Mouse (Mus musculus) ES-Bruce4 (cell line): ENCODE data around the gene Smlr1. TPM values are rescaled to one million over a fixed set of nuclear protein-coding genes. Genes with fewer than 3 reads are reported as not detected.
A peak's percentile ranks its signal among the peaks of the same experiment; 100 is the strongest.

ENCODE experiments used
- H3K27ac ChIP-seq: 2 replicates; pipeline ENCODE4 v1.5.1; 2012; ENCODE audit warnings: low read length, inconsistent platforms; ENCODE audit not compliant: insufficient read depth
- H3K27me3 ChIP-seq: 2 replicates; pipeline ENCODE4 v1.6.1; 2012; ENCODE audit warnings: mild to moderate bottlenecking, low read length, inconsistent platforms; ENCODE audit not compliant: control insufficient read depth, poor library complexity, insufficient read depth, severe bottlenecking
- H3K36me3 ChIP-seq: 2 replicates; pipeline ENCODE4 v1.6.1; 2012; ENCODE audit warnings: inconsistent platforms, mild to moderate bottlenecking, low read length, moderate library complexity; ENCODE audit not compliant: control insufficient read depth, poor library complexity, insufficient read depth, severe bottlenecking
- H3K4me1 ChIP-seq: one replicate; pipeline ENCODE4 v1.8.1; 2011; ENCODE audit warnings: low read length; ENCODE audit not compliant: control insufficient read depth, insufficient read depth
- H3K4me3 ChIP-seq: 2 replicates; pipeline ENCODE4 v1.5.1; 2011; ENCODE audit warnings: low read depth, mild to moderate bottlenecking, low read length
- H3K9ac ChIP-seq: 2 replicates; pipeline ENCODE4 v1.6.1; 2012; ENCODE audit warnings: low read depth, mild to moderate bottlenecking, inconsistent platforms; ENCODE audit not compliant: poor library complexity, severe bottlenecking
- H3K9me3 ChIP-seq: replicated peaks from 2 replicates; pipeline ENCODE4 v1.6.1; 2012; ENCODE audit warnings: mild to moderate bottlenecking, low read length, inconsistent platforms; ENCODE audit not compliant: control insufficient read depth, poor library complexity, insufficient read depth, severe bottlenecking
- CTCF ChIP-seq: IDR thresholded peaks from one replicate; pipeline ENCODE4 v1.8.1; 2011; ENCODE audit warnings: low read depth, low read length
- EP300 ChIP-seq: IDR thresholded peaks from 2 replicates; pipeline ENCODE4 v1.6.1; 2011; ENCODE audit warnings: low read depth, low read length; ENCODE audit not compliant: insufficient read depth
- POLR2A ChIP-seq: IDR thresholded peaks from one replicate; pipeline ENCODE4 v1.8.1; 2011; ENCODE audit warnings: low read length; ENCODE audit not compliant: insufficient read depth
- polyA plus RNA-seq: library from polyadenylated mRNA; stranded (reverse); fragments of >200 nt; gene quantifications from 2 replicates; pipeline ENCODE4 v1.2.4, GENCODE M21; 2011; ENCODE audit warnings: low read depth; ENCODE audit not compliant: missing spikeins, insufficient read depth, insufficient read length

Smlr1 gene
- polyA plus RNA-seq, 1 experiment, result not detected

- no peak for TF ChIP-seq CTCF
- no peak for TF ChIP-seq EP300
- TF ChIP-seq POLR2A, result no peak
Observed at GRCm38 (mm10) chr10:25520428-25520827, 15.6 kb downstream of the Smlr1 start.

GRCm38 (mm10) chr10:25519954-25520353 is 16.1 kb downstream of the Smlr1 start:
- TF ChIP-seq POLR2A (no peak), EP300 (no peak), CTCF (no peak)
- Histone ChIP-seq H3K4me3 (no peak overlapping the region), H3K27me3 (no peaks in the 10 kb centered on the region), H3K9me3 (no peaks in the 10 kb centered on the region), H3K36me3 (peaks cover 3% of the 10 kb centered on the region; the same call in 1 of the 2 replicates), H3K27ac (no peak overlapping the region), H3K4me1 (no peaks in the 10 kb centered on the region), H3K9ac (no peak overlapping the region)

More at GRCm38 (mm10) chr10:25520428-25520827, 15.6 kb downstream of the Smlr1 start:
- H3K9me3 ChIP-seq, result no peaks in the 10 kb centered on the region
- no peaks in the 10 kb centered on the region for H3K27me3 ChIP-seq
- no peaks in the 10 kb centered on the region for H3K4me1 ChIP-seq
- no peak overlapping the region for H3K9ac ChIP-seq
- H3K36me3 ChIP-seq, result peaks cover 3% of the 10 kb centered on the region; the same call in 1 of the 2 replicates
- no peak overlapping the region for H3K27ac ChIP-seq
- no peak overlapping the region for H3K4me3 ChIP-seq

GRCm38 (mm10) chr10:25513821-25514220 is 22.2 kb downstream of the Smlr1 start:
- no peak overlapping the region for H3K9ac ChIP-seq
- H3K4me1 ChIP-seq, result no peaks in the 10 kb centered on the region
- no peaks in the 10 kb centered on the region for H3K27me3 ChIP-seq
- H3K9me3 ChIP-seq, result no peaks in the 10 kb centered on the region
- peaks cover 3% of the 10 kb centered on the region for H3K36me3 ChIP-seq
- TF ChIP-seq CTCF, result no peak
- no peak overlapping the region for H3K4me3 ChIP-seq
- H3K27ac ChIP-seq, result no peak overlapping the region

GRCm38 (mm10) chr10:25503250-25503649 is 32.8 kb downstream of the Smlr1 start:
- no peaks in the 10 kb centered on the region for H3K9me3 ChIP-seq
- no peak overlapping the region for H3K9ac ChIP-seq
- no peak for TF ChIP-seq EP300
- no peak for TF ChIP-seq POLR2A
- no peak for TF ChIP-seq CTCF
- H3K36me3 ChIP-seq, result 0 out of 2 replicates have a peak, but pooled peaks cover 5% of the 10 kb centered on the region
- no peak overlapping the region for H3K4me3 ChIP-seq
- H3K4me1 ChIP-seq, result no peaks in the 10 kb centered on the region
- no peaks in the 10 kb centered on the region for H3K27me3 ChIP-seq
- H3K27ac ChIP-seq, result no peak overlapping the region

GRCm38 (mm10) chr10:25499323-25500071 is 36.6 kb downstream of the Smlr1 start:
- Histone ChIP-seq H3K27ac (no peak overlapping the region), H3K4me1 (no peaks in the 10 kb centered on the region), H3K9ac (no peak overlapping the region), H3K9me3 (no peaks in the 10 kb centered on the region; the same call in 1 of the 2 replicates), H3K36me3 (peaks cover 5% of the 10 kb centered on the region; the same call in 1 of the 2 replicates), H3K27me3 (no peaks in the 10 kb centered on the region), H3K4me3 (no peak overlapping the region)
- TF ChIP-seq CTCF (peak; percentile 49), POLR2A (no peak), EP300 (no peak)

- Histone ChIP-seq H3K27ac (no peak overlapping the region), H3K9ac (no peak overlapping the region), H3K27me3 (no peaks in the 10 kb centered on the region), H3K9me3 (no peaks in the 10 kb centered on the region), H3K4me1 (no peaks in the 10 kb centered on the region), H3K36me3 (peaks cover 2% of the 10 kb centered on the region; the same call in 1 of the 2 replicates), H3K4me3 (no peak overlapping the region)
- no peak for TF ChIP-seq POLR2A
- TF ChIP-seq EP300, result no peak
- TF ChIP-seq CTCF, result peak; percentile 66
Observed at GRCm38 (mm10) chr10:25488456-25488855, 47.6 kb downstream of the Smlr1 start.
